Mouse (Mus musculus) erythroblast, embryonic 14.5 days (primary cell): ENCODE measurements around the gene Ube2e1.

Experiments
- GATA1 ChIP-seq: IDR thresholded peaks from 2 replicates; pipeline ENCODE4 v1.6.1; 2012; ENCODE audit warnings: low read length, inconsistent platforms, mixed read lengths
- TAL1 ChIP-seq: IDR thresholded peaks from 3 replicates; pipeline ENCODE4 v1.6.1; 2012; ENCODE audit warnings: low read length, inconsistent platforms, mixed read lengths

DNA sequence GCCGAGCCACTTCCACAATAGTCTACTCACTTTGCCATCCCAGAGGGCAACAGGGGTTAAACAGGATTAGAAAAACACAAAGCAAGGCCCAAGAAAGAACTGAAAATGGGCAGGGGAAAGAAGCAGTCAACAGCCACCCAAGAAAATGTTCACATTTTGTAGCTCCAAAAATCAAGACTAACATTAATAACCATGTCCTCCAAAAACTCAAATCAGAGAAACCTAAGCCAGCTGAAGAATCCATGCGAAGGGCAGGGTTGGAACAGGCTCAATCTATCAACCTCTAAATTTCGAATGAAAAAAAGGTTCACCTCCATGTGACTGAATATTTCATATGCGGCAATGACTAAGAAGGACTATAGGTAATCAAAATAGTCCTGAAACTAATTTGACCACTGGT lies 94.3 kb downstream of the Ube2e1 start:
- no peak for TF ChIP-seq GATA1
- TF ChIP-seq TAL1: no peak
